Mouse (Mus musculus) urinary bladder, adult 2 months (tissue): Measurements from ENCODE around the gene Map7d1. TPM values are rescaled to one million over a fixed set of nuclear protein-coding genes. Genes with fewer than 3 reads are reported as not detected.
A peak's percentile ranks its signal among the peaks of the same experiment; 100 is the strongest.

ENCODE experiments used
- DNase-seq: peaks from one replicate; pipeline ENCODE4 v3.0.0; 2022; ENCODE audit warnings: low spot score
- polyA plus RNA-seq: library from polyadenylated mRNA; depleted of rRNA; stranded (reverse); fragments of >200 nt; gene quantifications from 2 replicates; pipeline ENCODE4 v1.2.3, GENCODE M21; 2012

The Map7d1 gene
- polyA plus RNA-seq, 1 experiment, result 103 TPM

GRCm38 (mm10) chr4:126269292-126269691 is 13.1 kb upstream of the Map7d1 start:
- DNase-seq, result no peak

GRCm38 (mm10) chr4:126262119-126262807 is 6.1 kb upstream of the Map7d1 start, which contains the start of gene Trappc3:
TSS of gene Trappc3 (plus strand) at chr4:126262325.
- peak; percentile 90 for DNase-seq

- DNase-seq, result no peak
Measured at GRCm38 (mm10) chr4:126261675-126262074, 5.5 kb upstream of the Map7d1 start.

- no peak for DNase-seq
Measured at GRCm38 (mm10) chr4:126261266-126261665, 5.1 kb upstream of the Map7d1 start.

- peak; percentile 55 for DNase-seq
Measured at GRCm38 (mm10) chr4:126260520-126261201, 4.5 kb upstream of the Map7d1 start.

GRCm38 (mm10) chr4:126259523-126260160 is 3.5 kb upstream of the Map7d1 start:
- DNase-seq, result no peak

- DNase-seq, result no peak
Measured at GRCm38 (mm10) chr4:126259063-126259462, 2.9 kb upstream of the Map7d1 start.

GRCm38 (mm10) chr4:126256967-126257881 is 1.1 kb upstream of the Map7d1 start:
- DNase-seq, result no peak

- DNase-seq, result no peak
Measured at GRCm38 (mm10) chr4:126255113-126256001, 786 bp downstream of the Map7d1 start.

- DNase-seq, result no peak
Measured at GRCm38 (mm10) chr4:126254315-126255112, 1.6 kb downstream of the Map7d1 start.

- no peak for DNase-seq
Measured at GRCm38 (mm10) chr4:126253637-126254272, 2.4 kb downstream of the Map7d1 start.

GRCm38 (mm10) chr4:126252411-126253237 is 3.5 kb downstream of the Map7d1 start:
- DNase-seq, result no peak

- no peak for DNase-seq
Measured at GRCm38 (mm10) chr4:126251655-126252254, 4.4 kb downstream of the Map7d1 start.

GRCm38 (mm10) chr4:126250659-126251058 is 5.5 kb downstream of the Map7d1 start:
- no peak for DNase-seq

GRCm38 (mm10) chr4:126248261-126248868 is 7.8 kb downstream of the Map7d1 start:
- DNase-seq, result no peak

- DNase-seq, result no peak
Measured at GRCm38 (mm10) chr4:126246202-126246889, 9.8 kb downstream of the Map7d1 start.

GRCm38 (mm10) chr4:126242510-126242909 is 13.6 kb downstream of the Map7d1 start:
- DNase-seq, result no peak
